Mouse (Mus musculus) cerebellum, adult 9-10 months (tissue): ENCODE results near the gene Gstt2.
A peak's percentile ranks its signal among the peaks of the same experiment; 100 is the strongest.
"Not testable (repeated sequence)": the region's sequence is repeated elsewhere in the genome, so short reads cannot be mapped to it uniquely, and the experiment has no call there.

ENCODE experiments used
- DNase-seq: peaks from one replicate; pipeline ENCODE4 v3.0.0; 2022

Gstt2 gene

GRCm38 (mm10) chr10:75854791-75855190 lies 17.6 kb upstream of the Gstt2 start:
- no peak for DNase-seq

GRCm38 (mm10) chr10:75854096-75854495 lies 16.9 kb upstream of the Gstt2 start:
- no peak for DNase-seq

- DNase-seq: peak; percentile 93
Measured at GRCm38 (mm10) chr10:75853452-75853851, 16.2 kb upstream of the Gstt2 start.

GRCm38 (mm10) chr10:75852539-75853125 lies 15.4 kb upstream of the Gstt2 start:
- no peak for DNase-seq

DNA sequence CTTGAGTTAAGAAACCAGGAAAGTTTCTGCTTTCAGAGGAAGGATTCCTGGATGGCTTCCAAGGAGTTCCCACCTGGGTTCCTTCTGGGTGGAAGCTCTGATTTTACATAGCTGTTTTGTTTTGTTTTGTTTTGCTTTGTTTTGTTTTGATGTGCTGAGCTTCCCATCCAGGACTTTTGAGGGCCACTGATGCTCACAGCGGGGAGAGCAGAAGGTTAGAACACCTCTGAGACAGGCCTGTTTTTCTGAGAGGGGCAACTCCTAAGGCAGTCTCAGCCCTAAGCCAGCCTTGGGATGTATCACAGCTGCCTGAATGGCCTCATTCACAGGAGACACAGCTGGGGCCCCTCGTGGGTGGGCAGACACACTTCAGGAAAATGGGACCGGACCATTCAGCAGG lies 14.5 kb upstream of the Gstt2 start:
- no peak for DNase-seq

DNA sequence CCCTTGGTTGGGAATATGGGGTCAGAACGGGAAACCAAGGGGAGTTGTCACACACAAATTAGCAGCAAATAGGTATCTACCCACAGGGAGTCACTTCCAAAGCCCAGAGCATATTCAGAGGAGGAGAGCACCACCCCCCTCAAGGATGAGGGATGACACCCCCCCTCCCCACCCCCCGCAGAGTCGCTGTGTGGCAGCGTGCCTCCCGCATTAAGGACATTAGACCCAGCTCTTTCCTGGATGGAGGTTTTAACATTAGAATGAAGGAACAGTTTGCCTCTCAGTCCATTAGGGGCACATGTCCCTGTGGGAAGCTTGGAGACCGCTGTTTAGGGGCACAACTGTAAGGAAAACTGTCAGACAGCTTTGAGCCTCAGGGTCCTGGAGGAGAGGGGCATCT lies 13.9 kb upstream of the Gstt2 start:
- DNase-seq: no peak

DNA sequence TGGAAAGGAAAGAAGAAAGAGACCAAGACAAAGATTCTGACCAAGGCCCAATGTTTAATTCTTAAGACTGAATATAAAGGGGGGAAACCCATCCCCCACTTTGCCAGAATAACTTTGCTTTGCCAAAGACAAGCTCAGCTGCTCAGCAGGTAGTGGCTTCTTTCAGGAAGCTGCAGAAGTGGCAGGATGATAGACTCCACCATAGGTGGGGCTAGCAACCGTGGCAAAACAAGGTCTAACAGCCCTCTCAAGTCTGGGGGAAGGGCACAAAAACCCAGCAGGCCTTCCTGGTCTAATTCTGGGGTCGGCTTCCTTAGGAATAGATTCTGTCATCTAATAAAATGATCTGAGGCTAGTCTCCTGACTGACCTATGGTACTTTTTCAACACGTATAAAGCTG lies 11.2 kb upstream of the Gstt2 start:
- no peak for DNase-seq

DNA sequence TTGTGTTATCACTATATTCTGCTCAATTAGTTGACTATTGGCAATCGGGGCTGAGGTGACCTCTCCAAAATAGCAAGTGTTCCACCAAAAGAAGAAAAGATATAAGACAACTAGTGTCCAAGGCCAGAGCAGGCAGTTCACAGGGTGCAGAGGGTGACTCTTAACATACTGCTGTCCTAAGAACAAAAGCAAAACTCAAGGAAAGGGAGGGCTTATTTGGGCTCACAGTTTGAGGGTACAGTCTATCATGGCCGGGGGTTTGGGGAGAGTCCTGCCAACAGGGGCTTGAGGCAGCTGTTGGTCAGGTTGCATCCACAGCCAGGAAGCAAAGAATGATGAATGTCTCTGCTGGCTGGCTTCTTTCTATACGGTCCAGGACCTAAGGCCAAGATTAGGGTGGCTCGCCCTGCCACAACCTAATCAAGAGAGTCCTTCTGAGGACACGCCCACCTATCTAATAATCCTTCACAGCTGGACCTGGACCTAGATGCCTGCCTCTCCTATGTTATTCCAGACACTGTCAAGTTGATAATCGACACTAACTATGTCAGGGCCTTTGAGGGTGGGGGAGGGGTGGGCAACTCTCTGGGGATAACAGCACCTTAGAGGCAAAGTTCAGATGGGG lies 8.2 kb upstream of the Gstt2 start:
- no peak for DNase-seq

DNA sequence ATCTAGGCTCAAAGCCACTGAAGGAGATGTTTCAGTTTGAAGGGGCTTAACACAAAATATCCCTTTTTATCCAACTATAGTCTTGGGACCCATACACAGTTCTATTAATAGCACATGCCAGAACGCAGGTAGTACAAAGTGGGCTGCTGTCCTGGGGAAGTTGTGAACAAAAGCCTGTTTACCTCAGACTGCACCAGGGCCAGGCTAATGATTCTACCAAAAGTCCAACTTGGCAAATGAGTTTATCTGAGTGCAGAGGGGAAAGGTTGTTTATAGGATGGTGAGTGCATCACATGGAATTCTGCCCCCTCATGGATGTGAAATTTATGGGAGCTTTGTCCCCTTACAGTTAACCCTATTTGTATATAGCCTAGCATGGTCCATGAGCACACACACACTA lies 7.6 kb upstream of the Gstt2 start:
- no peak for DNase-seq

- not testable (repeated sequence) for DNase-seq
Measured at GRCm38 (mm10) chr10:75843898-75844297, 6.7 kb upstream of the Gstt2 start.

DNA sequence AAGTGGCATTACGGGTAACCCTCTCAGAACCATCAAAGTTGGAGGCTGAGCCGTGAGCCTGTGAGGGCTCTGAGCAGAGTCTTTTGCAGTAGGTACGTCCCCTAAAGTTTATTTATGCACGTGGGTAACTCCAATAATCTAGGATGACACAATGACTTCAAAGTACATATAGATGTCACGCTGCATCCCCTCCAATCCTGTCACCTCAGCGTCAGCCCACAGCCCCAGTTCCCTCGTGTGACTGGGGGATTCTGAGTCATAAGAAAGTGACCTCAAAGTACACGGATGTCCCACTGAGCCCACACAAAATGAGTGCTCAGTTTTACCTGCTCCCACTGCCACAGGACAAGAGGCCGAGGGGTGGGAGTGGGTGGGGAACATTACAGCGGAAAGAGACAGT lies 1.9 kb upstream of the Gstt2 start:
- DNase-seq: no peak

DNA sequence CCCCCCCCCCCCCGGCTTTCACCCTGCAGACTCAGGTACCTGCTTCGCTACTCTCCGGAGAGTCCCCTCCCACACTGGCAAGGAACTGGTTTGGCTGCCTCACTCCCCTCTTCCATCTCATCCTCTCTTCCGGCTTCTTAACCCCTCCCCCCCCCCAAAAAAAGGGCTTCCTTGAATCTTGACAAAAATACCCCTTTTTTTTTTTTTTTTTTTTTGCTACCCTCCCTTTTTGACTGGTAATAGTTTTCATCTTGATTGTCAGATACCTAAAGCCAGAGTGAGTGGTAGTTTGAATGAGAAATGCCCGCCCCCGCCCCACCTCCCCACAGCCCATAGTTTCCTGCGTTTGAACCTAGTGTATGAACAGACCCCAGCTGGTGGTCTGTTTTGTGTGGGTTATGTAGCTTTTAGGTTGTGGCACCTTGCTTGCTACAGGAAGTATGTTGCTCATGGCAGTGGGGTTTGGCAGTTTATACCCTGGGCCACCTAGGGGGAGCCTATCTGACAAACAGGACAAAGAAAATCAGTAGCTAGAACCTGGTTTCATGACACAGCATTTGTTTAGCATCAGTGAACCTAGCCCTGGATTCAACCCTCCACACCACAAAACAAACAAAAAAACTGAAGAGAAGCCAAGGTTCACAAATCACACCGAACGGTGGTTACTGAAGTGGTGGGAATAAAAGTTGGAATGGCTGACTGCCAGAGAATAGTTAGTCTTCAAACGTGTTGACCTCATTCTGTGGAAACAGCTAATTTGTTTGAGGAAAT lies 1.3 kb downstream of the Gstt2 start:
- peak; percentile 56 for DNase-seq

GRCm38 (mm10) chr10:75835307-75835706 lies 1.9 kb downstream of the Gstt2 start:
- DNase-seq: peak; percentile 57

GRCm38 (mm10) chr10:75834721-75835120 lies 2.5 kb downstream of the Gstt2 start:
- DNase-seq: no peak

DNA sequence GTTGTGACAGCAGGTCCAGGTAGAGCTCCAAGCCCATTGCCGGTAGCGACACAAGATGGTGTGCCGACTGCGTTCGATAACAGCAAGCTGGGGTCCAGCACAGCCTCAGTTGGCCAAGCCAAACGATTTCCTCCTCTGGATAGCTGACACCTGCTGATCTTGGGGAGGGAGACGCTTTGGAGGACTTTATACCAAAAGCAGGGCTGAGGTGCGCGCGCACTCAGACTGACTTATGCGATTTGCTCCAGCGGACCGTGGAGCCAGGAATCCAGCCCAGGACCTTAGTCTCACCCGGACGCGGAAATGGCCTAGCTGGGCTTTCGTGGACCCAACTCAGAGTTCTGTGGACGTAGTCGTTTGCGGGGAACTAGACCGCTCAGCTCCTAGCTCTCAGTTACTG lies 3.0 kb downstream of the Gstt2 start:
- DNase-seq: peak; percentile 68

GRCm38 (mm10) chr10:75833456-75834080 lies 3.7 kb downstream of the Gstt2 start:
- DNase-seq: no peak

GRCm38 (mm10) chr10:75832272-75832895 lies 4.8 kb downstream of the Gstt2 start:
- peak; percentile 57 for DNase-seq

DNA sequence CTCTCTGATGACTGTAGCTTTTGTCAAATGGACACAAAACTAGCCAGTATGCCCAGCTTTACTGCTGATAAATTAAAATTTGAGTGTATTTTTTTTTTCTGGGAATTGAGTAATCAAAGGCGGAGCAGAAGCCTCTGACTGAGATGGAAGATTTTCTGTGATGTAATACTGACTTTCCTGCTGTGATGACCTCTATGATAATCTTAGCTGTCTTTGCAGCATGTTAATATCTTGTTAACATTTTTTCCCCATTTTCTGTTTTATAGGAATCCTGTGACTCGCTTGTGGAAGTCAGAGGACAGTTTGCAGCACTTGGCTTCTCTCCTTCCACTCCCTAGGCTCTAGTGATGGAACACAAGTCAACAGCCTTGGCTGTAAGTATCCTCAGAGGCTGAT lies 7.0 kb downstream of the Gstt2 start:
- DNase-seq: no peak

DNA sequence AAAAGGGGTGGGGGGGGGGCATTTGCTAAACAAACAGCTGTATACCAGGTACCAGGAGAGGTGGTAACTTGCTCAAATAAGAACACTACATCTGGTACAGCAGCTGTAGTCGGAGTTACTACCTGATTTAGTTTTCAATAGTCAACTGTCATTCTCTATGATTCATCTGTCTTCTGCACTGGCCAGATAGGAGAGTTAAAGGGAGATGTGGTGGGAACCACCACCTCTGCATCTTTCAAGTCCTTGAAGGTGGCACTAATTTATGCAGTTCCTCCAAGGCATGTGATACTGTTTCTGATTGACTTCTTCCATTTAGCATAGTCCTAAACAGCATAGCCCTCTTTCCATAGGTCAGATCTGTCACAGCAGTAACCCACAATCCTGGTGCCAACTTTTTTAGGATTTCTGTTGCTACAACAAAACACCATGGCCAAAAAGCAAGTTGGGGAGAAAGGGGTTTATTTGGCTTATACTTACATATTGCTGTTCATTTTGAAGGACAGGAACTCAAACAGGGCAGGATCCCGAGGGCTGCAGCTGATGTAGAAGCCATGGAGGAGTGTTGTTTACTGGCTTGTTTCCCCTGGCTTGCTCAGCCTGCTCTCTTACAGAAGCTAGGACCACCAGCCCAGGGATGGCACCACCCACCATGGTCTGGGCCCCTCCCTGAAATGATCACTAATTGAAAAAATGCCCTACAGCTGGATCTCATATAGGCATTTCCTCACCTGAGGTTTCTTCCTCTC lies 7.5 kb downstream of the Gstt2 start:
- DNase-seq: no peak

GRCm38 (mm10) chr10:75828500-75828931 lies 8.7 kb downstream of the Gstt2 start:
- DNase-seq: peak; percentile 89

DNA sequence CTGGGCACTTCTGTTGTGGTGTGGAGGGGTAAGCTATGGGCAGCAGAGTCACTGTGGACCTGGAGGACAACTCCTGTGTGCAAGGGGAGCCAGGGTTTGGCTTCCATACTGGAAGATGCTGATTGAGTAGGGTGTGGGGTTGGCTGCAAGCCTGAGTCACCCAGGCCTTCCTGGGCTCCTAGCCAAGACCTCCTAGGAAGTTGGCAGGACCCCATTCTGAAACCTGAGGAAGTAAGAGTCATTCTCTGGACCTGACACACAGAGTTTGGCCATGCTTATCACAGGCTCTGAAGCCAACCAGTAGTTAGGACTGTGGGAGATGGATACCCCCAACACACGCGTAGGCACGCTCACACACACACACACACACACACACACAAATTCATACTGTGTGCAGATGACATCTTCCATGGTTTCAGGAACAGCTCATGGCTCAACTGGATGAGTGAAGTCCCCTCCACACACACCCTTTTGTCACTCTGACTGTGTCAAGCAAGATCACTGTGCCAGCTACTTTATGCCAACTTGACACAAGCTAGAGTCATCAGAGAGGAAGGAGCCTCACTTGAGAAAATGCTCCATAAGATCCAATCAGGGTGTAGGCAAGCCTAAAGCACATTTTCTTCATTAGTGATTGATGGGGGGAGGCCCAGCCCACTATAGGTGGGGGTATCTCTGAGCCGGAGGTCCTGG lies 9.4 kb downstream of the Gstt2 start:
- DNase-seq: peak; percentile 56

- DNase-seq: no peak
Measured at GRCm38 (mm10) chr10:75824530-75824929, 12.7 kb downstream of the Gstt2 start.
